Mouse (Mus musculus) fat pad, adult 2 months (tissue): ENCODE measurements around the gene Gpr18.
A peak's percentile ranks its signal among the peaks of the same experiment; 100 is the strongest.
"Not testable (repeated sequence)": the region's sequence is repeated elsewhere in the genome, so short reads cannot be mapped to it uniquely, and the experiment has no call there.

Experiments used
- DNase-seq: peaks from one replicate; pipeline ENCODE4 v3.0.0-alpha.2; 2011; ENCODE audit warnings: low read depth, low spot score; ENCODE audit errors: extremely low read depth

The Gpr18 gene

GRCm38 (mm10) chr14:121895316-121895715 lies 20.3 kb downstream of the Gpr18 start:
- no peak for DNase-seq

GRCm38 (mm10) chr14:121894511-121895135 lies 21.0 kb downstream of the Gpr18 start:
- DNase-seq, result no peak

- no peak for DNase-seq
Measured at GRCm38 (mm10) chr14:121893747-121894146, 21.8 kb downstream of the Gpr18 start.

- DNase-seq, result no peak
Measured at GRCm38 (mm10) chr14:121884150-121884797, 31.3 kb downstream of the Gpr18 start.

GRCm38 (mm10) chr14:121881211-121881610 lies 34.4 kb downstream of the Gpr18 start:
- DNase-seq, result no peak

GRCm38 (mm10) chr14:121879266-121879840 lies 36.2 kb downstream of the Gpr18 start:
- DNase-seq, result no peak

- no peak for DNase-seq
Measured at GRCm38 (mm10) chr14:121878859-121879206, 36.7 kb downstream of the Gpr18 start.

GRCm38 (mm10) chr14:121878176-121878858 lies 37.3 kb downstream of the Gpr18 start, which contains the start of gene Ubac2:
Ubac2 (plus strand) TSS chr14:121878620.
- DNase-seq, result peak; percentile 46

GRCm38 (mm10) chr14:121877640-121878039 lies 37.9 kb downstream of the Gpr18 start:
- no peak for DNase-seq

- no peak for DNase-seq
Measured at GRCm38 (mm10) chr14:121876860-121877259, 38.7 kb downstream of the Gpr18 start.

- not testable (repeated sequence) for DNase-seq
Measured at GRCm38 (mm10) chr14:121876190-121876589, 39.4 kb downstream of the Gpr18 start.

- no peak for DNase-seq
Measured at GRCm38 (mm10) chr14:121873646-121874045, 41.9 kb downstream of the Gpr18 start.

GRCm38 (mm10) chr14:121873172-121873571 lies 42.4 kb downstream of the Gpr18 start:
- no peak for DNase-seq

- DNase-seq, result no peak
Measured at GRCm38 (mm10) chr14:121872760-121873159, 42.8 kb downstream of the Gpr18 start.

GRCm38 (mm10) chr14:121869111-121869510 lies 46.5 kb downstream of the Gpr18 start:
- no peak for DNase-seq

GRCm38 (mm10) chr14:121866574-121866973 lies 49.0 kb downstream of the Gpr18 start:
- DNase-seq, result no peak

GRCm38 (mm10) chr14:121865162-121865561 lies 50.4 kb downstream of the Gpr18 start:
- DNase-seq, result not testable (repeated sequence)
